Mouse (Mus musculus) heart, embryonic 16.5 days (tissue): Measurements from ENCODE around the gene Fbxw10. TPM values are rescaled to one million over a fixed set of nuclear protein-coding genes. Genes with fewer than 3 reads are reported as not detected.

Experiments
- ATAC-seq: fragments of 200-750 bp; cut with Nextera tagmentation; replicated peaks from 2 replicates; pipeline ENCODE4 v1.8.0; 2017; ENCODE audit warnings: moderate number of reproducible peaks; ENCODE audit not compliant: insufficient read depth, low FRiP score; ENCODE audit errors: extremely low read depth
- H3K27ac ChIP-seq: fragments of 300-500 bp; sonication (generic); 2 replicates; pipeline ENCODE4 v1.5.1; 2014; ENCODE audit warnings: mild to moderate bottlenecking, low read length, control low read depth, moderate library complexity
- H3K27me3 ChIP-seq: fragments of 300-500 bp; sonication (generic); 2 replicates; pipeline ENCODE4 v1.6.1; 2014; ENCODE audit warnings: low read length, mixed read lengths; ENCODE audit not compliant: control insufficient read depth, insufficient read depth
- H3K36me3 ChIP-seq: fragments of 300-500 bp; sonication (generic); 2 replicates; pipeline ENCODE4 v1.6.1; 2014; ENCODE audit not compliant: control insufficient read depth, insufficient read depth
- H3K4me1 ChIP-seq: fragments of 300-500 bp; sonication (generic); 2 replicates; pipeline ENCODE4 v1.6.1; 2014; ENCODE audit warnings: low read length, mixed read lengths; ENCODE audit not compliant: control insufficient read depth, insufficient read depth
- H3K4me2 ChIP-seq: fragments of 300-500 bp; sonication (generic); 2 replicates; pipeline ENCODE4 v1.6.1; 2014; ENCODE audit warnings: low read depth, mild to moderate bottlenecking, control low read depth, low read length
- H3K4me3 ChIP-seq: fragments of 300-500 bp; sonication (generic); 2 replicates; pipeline ENCODE4 v1.5.1; 2014; ENCODE audit warnings: mild to moderate bottlenecking, control low read depth, low read length
- H3K9ac ChIP-seq: fragments of 300-500 bp; sonication (generic); 2 replicates; pipeline ENCODE4 v1.6.1; 2014; ENCODE audit warnings: low read length, control low read depth
- H3K9me3 ChIP-seq: fragments of 300-500 bp; sonication (generic); replicated peaks from 2 replicates; pipeline ENCODE4 v1.6.1; 2016; ENCODE audit warnings: low read length; ENCODE audit not compliant: control insufficient read depth
- WGBS: fragments of 180-500 bp; shearing (Covaris S2); extraction: QIAGEN DNeasy Blood & Tissue Kit; methylation state at CpG from one replicate; pipeline ENCODE4 v1.1.7; 2014; 5-methylcytosine and 5-hydroxymethylcytosine counted together
- polyA plus RNA-seq: library from polyadenylated mRNA; unstranded; fragments of >200 nt; fragmentation: Nextera tagmentation; extraction: Ambion mirVana; gene quantifications from 2 replicates; pipeline ENCODE4 v1.2.1, GENCODE M21; 2015

The Fbxw10 gene
- polyA plus RNA-seq, 1 experiment from 2014 or later: 0.45 TPM

- ATAC-seq: no peak
- no peak overlapping the region for H3K4me3 ChIP-seq
- WGBS: 80% methylated on average over 4 of the region's 4 CpGs
- no peak overlapping the region for H3K4me2 ChIP-seq
- H3K27me3 ChIP-seq: no peaks in the 10 kb centered on the region
- H3K4me1 ChIP-seq: no peaks in the 10 kb centered on the region
- no peak overlapping the region for H3K9ac ChIP-seq
- no peaks in the 10 kb centered on the region for H3K9me3 ChIP-seq
- no peaks in the 10 kb centered on the region; the same call in 1 of the 2 replicates for H3K36me3 ChIP-seq
- H3K27ac ChIP-seq: no peak overlapping the region
These were observed 19.7 kb upstream of the Fbxw10 start for GRCm38 (mm10) chr11:62827135-62827534.

GRCm38 (mm10) chr11:62827911-62828310 is 19.0 kb upstream of the Fbxw10 start:
- H3K4me1 ChIP-seq: no peaks in the 10 kb centered on the region
- no peaks in the 10 kb centered on the region for H3K9me3 ChIP-seq
- no peak for ATAC-seq
- H3K36me3 ChIP-seq: no peaks in the 10 kb centered on the region; the same call in 1 of the 2 replicates
- no peak overlapping the region for H3K27ac ChIP-seq
- H3K4me3 ChIP-seq: no peak overlapping the region
- H3K4me2 ChIP-seq: no peak overlapping the region
- 76% methylated on average over 3 of the region's 3 CpGs for WGBS
- H3K9ac ChIP-seq: no peak overlapping the region
- no peaks in the 10 kb centered on the region for H3K27me3 ChIP-seq

DNA sequence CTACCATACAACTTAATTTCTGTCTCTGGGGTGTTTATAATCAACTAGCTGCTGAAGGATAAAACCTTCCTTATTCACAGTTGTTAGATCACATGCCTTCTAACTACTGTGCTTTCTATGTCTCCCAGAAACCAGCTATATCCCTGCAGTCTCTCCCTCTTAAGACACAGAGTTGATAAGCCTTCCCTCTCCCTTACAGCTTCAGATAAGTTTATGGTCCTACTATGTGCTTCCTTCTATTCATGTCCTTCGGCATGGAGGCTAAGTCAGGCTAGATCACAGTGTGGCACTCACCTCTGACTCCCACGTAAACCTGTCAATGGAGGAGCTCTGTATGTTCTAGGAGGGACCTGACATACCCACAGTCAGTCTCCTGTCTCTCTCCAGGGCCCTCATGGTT is 16.5 kb upstream of the Fbxw10 start:
- Histone ChIP-seq H3K4me2 (no peak overlapping the region), H3K36me3 (no peaks in the 10 kb centered on the region; the same call in 1 of the 2 replicates), H3K27me3 (no peaks in the 10 kb centered on the region), H3K4me3 (no peak overlapping the region), H3K9ac (no peak overlapping the region), H3K4me1 (no peaks in the 10 kb centered on the region), H3K27ac (no peak overlapping the region), H3K9me3 (no peaks in the 10 kb centered on the region)
- 72% methylated on average over 2 of the region's 2 CpGs for WGBS
- no peak for ATAC-seq

- no peak overlapping the region for H3K4me2 ChIP-seq
- ATAC-seq: no peak
- no peak overlapping the region for H3K9ac ChIP-seq
- no peak overlapping the region for H3K27ac ChIP-seq
- no peaks in the 10 kb centered on the region for H3K9me3 ChIP-seq
- no peaks in the 10 kb centered on the region; the same call in none of the 2 replicates for H3K36me3 ChIP-seq
- H3K27me3 ChIP-seq: no peaks in the 10 kb centered on the region
- no peak overlapping the region for H3K4me3 ChIP-seq
- H3K4me1 ChIP-seq: no peaks in the 10 kb centered on the region
These were observed 15.0 kb upstream of the Fbxw10 start for GRCm38 (mm10) chr11:62831906-62832305.

GRCm38 (mm10) chr11:62844562-62844961 is 2.3 kb upstream of the Fbxw10 start:
- Histone ChIP-seq H3K9me3 (no peaks in the 10 kb centered on the region), H3K4me2 (no peak overlapping the region), H3K4me3 (no peak overlapping the region), H3K4me1 (no peaks in the 10 kb centered on the region), H3K27ac (no peak overlapping the region), H3K36me3 (0 out of 2 replicates have a peak, but pooled peaks cover 2% of the 10 kb centered on the region), H3K9ac (no peak overlapping the region), H3K27me3 (no peaks in the 10 kb centered on the region)
- no peak for ATAC-seq
- 75% methylated on average over 5 of the region's 5 CpGs for WGBS

- 68% methylated on average over 3 of the region's 3 CpGs for WGBS
- Histone ChIP-seq H3K9ac (no peak overlapping the region), H3K9me3 (no peaks in the 10 kb centered on the region), H3K4me3 (no peak overlapping the region), H3K27me3 (no peaks in the 10 kb centered on the region), H3K36me3 (0 out of 2 replicates have a peak, but pooled peaks cover 2% of the 10 kb centered on the region), H3K27ac (no peak overlapping the region), H3K4me2 (no peak overlapping the region), H3K4me1 (no peaks in the 10 kb centered on the region)
- ATAC-seq: no peak
These were observed 1.1 kb upstream of the Fbxw10 start for GRCm38 (mm10) chr11:62845730-62846129.

DNA sequence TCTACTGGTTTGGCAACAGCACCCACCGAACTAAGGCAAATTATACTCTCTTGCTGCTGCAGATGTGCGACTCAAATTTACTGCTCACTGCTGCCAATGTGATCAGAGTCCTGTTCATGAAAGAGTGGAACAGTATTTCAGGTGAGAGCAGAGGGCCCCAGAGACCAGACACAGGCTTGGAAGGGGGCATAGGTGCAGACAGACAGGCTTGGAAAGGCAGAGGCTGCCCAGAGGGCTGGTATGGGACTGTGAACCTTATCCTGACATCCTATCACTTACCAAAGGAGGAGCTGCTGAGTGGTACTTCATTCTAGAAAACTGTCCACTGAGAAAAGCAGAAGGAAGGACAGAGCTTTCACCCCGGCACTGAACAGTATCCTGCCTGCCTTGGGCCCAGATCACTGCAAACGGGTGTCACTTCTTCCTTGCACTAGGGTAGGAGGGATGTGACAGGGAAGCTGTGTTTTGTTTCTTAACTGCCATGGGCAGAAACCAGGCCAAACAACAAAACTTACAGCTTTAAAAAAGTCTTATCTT is 854 bp downstream of the Fbxw10 start:
- Histone ChIP-seq H3K27ac (no peak overlapping the region), H3K9ac (no peak overlapping the region), H3K4me3 (no peak overlapping the region), H3K36me3 (no peaks in the 10 kb centered on the region), H3K9me3 (no peaks in the 10 kb centered on the region), H3K4me1 (no peaks in the 10 kb centered on the region), H3K27me3 (no peaks in the 10 kb centered on the region), H3K4me2 (no peak overlapping the region)
- WGBS: 53% methylated on average over 4 of the region's 4 CpGs
- no peak for ATAC-seq

DNA sequence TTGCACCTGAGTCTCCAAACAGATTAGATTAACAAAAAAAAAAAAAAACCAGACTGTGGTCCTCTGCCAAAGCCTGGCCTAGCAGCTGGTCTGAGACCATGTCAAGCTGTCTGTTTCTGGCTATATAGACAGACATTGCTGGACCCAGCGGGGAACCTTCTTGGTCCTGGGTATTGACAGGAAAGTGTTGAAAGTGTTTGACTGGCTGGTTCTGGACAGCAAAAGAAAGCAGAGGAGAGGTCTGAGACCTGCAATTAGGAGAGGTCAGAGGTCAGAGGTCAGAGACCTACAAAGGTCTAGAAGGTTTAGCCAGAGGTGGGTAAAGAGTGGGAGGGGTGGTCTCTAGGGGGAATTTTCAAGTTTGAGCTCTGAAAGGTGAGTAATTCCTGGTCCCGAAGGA is 1.4 kb downstream of the Fbxw10 start:
- H3K4me3 ChIP-seq: no peak overlapping the region
- H3K36me3 ChIP-seq: no peaks in the 10 kb centered on the region
- no peaks in the 10 kb centered on the region for H3K4me1 ChIP-seq
- no peak for ATAC-seq
- no peak overlapping the region for H3K27ac ChIP-seq
- 54% methylated on average over 2 of the region's 2 CpGs for WGBS
- no peak overlapping the region for H3K4me2 ChIP-seq
- no peaks in the 10 kb centered on the region for H3K9me3 ChIP-seq
- H3K9ac ChIP-seq: no peak overlapping the region
- no peaks in the 10 kb centered on the region for H3K27me3 ChIP-seq

DNA sequence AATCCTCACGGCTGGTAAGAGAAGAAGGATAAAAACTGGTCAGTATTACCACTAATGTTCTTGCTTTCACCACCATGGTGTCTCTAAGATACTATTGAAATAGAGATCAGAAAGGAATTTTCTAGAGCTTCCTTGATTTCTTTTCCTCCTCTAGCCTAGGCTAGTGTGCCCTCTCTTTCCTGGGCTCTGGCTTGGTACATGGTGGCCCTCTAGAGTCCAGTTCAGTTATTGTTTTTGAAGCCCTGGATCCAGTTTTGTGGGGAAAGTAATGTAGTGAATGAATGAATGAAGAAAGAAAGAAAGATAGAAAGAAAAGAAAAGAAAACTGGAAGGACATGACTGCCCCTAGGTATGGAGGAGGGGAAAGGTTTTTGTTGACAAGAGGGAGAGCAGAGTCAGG is 4.3 kb downstream of the Fbxw10 start:
- 90% methylated on average over 1 of the region's 1 CpGs for WGBS
- H3K36me3 ChIP-seq: no peaks in the 10 kb centered on the region

More for the DNA sequence above, 4.3 kb downstream of the Fbxw10 start:
- H3K27ac ChIP-seq: no peak overlapping the region
- no peaks in the 10 kb centered on the region for H3K4me1 ChIP-seq
- no peaks in the 10 kb centered on the region for H3K9me3 ChIP-seq
- H3K9ac ChIP-seq: no peak overlapping the region
- no peak overlapping the region for H3K4me2 ChIP-seq
- no peak for ATAC-seq
- no peak overlapping the region for H3K4me3 ChIP-seq
- H3K27me3 ChIP-seq: no peaks in the 10 kb centered on the region
